Mouse (Mus musculus) stomach, postnatal 0 days (tissue): Measurements from ENCODE around the gene Gpr149.

Experiments used
- CTCF ChIP-seq: IDR thresholded peaks from 2 replicates; pipeline ENCODE4 v1.5.1; 2016; ENCODE audit warnings: antibody characterized with exemption, low read depth, mild to moderate bottlenecking, moderate library complexity
- EP300 ChIP-seq: optimal IDR thresholded peaks from 2 replicates; pipeline ENCODE3; 2016; ENCODE audit warnings: antibody characterized with exemption

DNA sequence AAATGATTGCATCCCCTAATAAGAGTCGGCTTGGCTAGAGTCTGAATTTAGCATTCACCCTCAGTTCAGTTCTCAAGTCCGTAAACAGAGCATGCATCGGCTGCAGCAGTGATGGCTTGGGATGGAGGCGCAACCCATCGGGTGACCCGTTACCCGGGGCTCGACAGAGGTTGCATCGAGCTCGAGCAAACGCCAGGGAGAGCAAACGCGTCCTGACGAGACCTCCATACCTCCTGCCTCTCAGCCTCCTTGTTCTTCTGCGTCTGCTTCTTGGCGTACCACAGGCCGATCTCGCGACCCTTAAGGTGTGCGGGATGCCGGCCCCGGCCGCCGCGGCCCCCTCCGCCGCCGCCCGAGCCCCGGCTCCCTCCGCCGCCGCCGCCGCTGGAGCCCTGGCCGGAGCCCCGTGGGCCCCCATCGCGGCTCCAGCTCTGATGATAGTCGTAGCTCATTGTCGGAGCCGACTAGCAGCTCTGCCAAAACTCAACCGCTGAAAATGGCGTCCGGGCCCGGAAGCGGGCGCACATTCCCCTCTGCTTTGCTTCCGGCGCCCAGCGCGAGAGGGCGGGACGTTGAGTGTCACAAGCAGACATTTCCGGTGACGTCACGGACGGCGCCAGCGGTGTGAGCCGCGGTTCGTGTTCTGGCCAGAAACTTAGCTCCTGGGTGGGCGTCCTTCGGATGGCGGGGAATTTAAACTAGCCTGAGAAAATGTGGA, 98.3 kb downstream of the Gpr149 start, which contains the start of gene Dhx36:
- TF ChIP-seq CTCF = peak; percentile 33; the same call in 1 of the 2 replicates
- no peak for TF ChIP-seq EP300
